ENCODE assay signal across 16 mouse cellular contexts in genomic region chr15:95793748-95794491, GRCm38 (mm10). TPM values are rescaled to one million over a fixed set of nuclear protein-coding genes. Genes with fewer than 3 reads are reported as not detected.
DNase-seq lines count a peak whose midpoint lies in the region; ATAC-seq and TF ChIP-seq lines count a peak whose summit lies in the region.
"Had no signal": no experiment of that assay in that cellular context is flagged by ENCODE, and none has a peak within 500 bp of the region (broad histone marks: within the 10 kb centered on the region; RNA-seq: fewer than 3 reads in every experiment).

No protein-coding gene starts in this region.

- no peaks in the 10 kb centered on the region for H3K9me3 ChIP-seq in heart, embryonic 10.5 days
- H3K9me3 ChIP-seq in heart, embryonic 12.5 days (replicated peaks), result no peaks in the 10 kb centered on the region
- H3K9me3 ChIP-seq in lung, postnatal 0 days (ENCODE audit: low read length), result no peaks in the 10 kb centered on the region
- H3K9me3 ChIP-seq: forebrain, embryonic 10.5 days; hindbrain, embryonic 12.5 days; neural tube, embryonic 13.5 days had no signal

- no peak overlapping the region for H3K9ac ChIP-seq in heart, embryonic 12.5 days
- H3K9ac ChIP-seq in lung, postnatal 0 days (replicated peaks; ENCODE audit: low read depth), result no peak overlapping the region
- H3K9ac ChIP-seq: hindbrain, embryonic 12.5 days; neural tube, embryonic 13.5 days had no signal

- H3K4me1 ChIP-seq in heart, embryonic 10.5 days, result peaks cover 68% of the 10 kb centered on the region
- H3K4me1 ChIP-seq in heart, embryonic 12.5 days (replicated peaks), result peaks cover 67% of the 10 kb centered on the region
- H3K4me1 ChIP-seq in lung, postnatal 0 days (ENCODE audit: insufficient read depth, low read depth, low read length), result peaks cover 20% of the 10 kb centered on the region; the same call in 1 of the 2 replicates
- peaks cover 21% of the 10 kb centered on the region for H3K4me1 ChIP-seq in lung, adult 2 months (ENCODE audit: control insufficient read depth, insufficient read depth, low read length)

- 81% methylated on average over 9 of the region's 9 CpGs for WGBS in heart, embryonic 10.5 days
- 84% methylated on average over 9 of the region's 9 CpGs for WGBS in heart, embryonic 12.5 days
- 65% methylated on average over 9 of the region's 9 CpGs for WGBS in lung, postnatal 0 days
- 72% methylated on average over 9 of the region's 9 CpGs for WGBS in lung, adult 2 months
- 92% methylated on average over 9 of the region's 9 CpGs for WGBS in macrophage (ENCODE audit: missing documents)

- H3K36me3 ChIP-seq in heart, embryonic 10.5 days, result 0 out of 2 replicates have a peak, but pooled peaks cover 4% of the 10 kb centered on the region
- peaks cover 6% of the 10 kb centered on the region; the same call in 1 of the 2 replicates for H3K36me3 ChIP-seq in heart, embryonic 12.5 days
- no peaks in the 10 kb centered on the region for H3K36me3 ChIP-seq in lung, postnatal 0 days (ENCODE audit: insufficient read depth, low read length)
- no peaks in the 10 kb centered on the region for H3K36me3 ChIP-seq in macrophage (ENCODE audit: inconsistent target)
- H3K36me3 ChIP-seq: hindbrain, embryonic 12.5 days; neural tube, embryonic 13.5 days had no signal

- peak overlapping the region; percentile 32; the same call in 1 of the 2 replicates for H3K27ac ChIP-seq in heart, embryonic 10.5 days
- H3K27ac ChIP-seq in heart, embryonic 12.5 days (ENCODE audit: poor library complexity, severe bottlenecking), result no peak overlapping the region
- peak overlapping the region; percentile 6; the same call in 1 of the 2 replicates for H3K27ac ChIP-seq in lung, postnatal 0 days (ENCODE audit: low read length)
- H3K27ac ChIP-seq in macrophage, result peak overlapping the region; percentile 66; the same call in 1 of the 2 replicates
- H3K27ac ChIP-seq: forebrain, embryonic 10.5 days; hindbrain, embryonic 12.5 days; neural tube, embryonic 13.5 days had no signal

- no peak for ATAC-seq in heart, embryonic 12.5 days (ENCODE audit: insufficient number of reproducible peaks, low FRiP score)
- peak; percentile 17 for ATAC-seq in lung, postnatal 0 days

- H3K4me2 ChIP-seq in heart, embryonic 12.5 days, result no peak overlapping the region
- H3K4me2 ChIP-seq in lung, postnatal 0 days (replicated peaks; ENCODE audit: low read depth, low read length), result peak overlapping the region; percentile 18; the same call in 1 of the 2 replicates
- H3K4me2 ChIP-seq: hindbrain, embryonic 12.5 days; neural tube, embryonic 13.5 days had no signal

- TF ChIP-seq EP300 in lung, postnatal 0 days (IDR thresholded peaks at IDR 0.05), result no peak

- no peak overlapping the region for H3K4me3 ChIP-seq in heart, embryonic 10.5 days
- H3K4me3 ChIP-seq in heart, embryonic 12.5 days, result no peak overlapping the region
- H3K4me3 ChIP-seq in lung, postnatal 0 days (ENCODE audit: low read depth, low read length), result no peak overlapping the region
- H3K4me3 ChIP-seq in lung, adult 2 months (replicated peaks; ENCODE audit: extremely low read depth, low read depth, low read length), result no peak overlapping the region
- no peak overlapping the region for H3K4me3 ChIP-seq in macrophage (ENCODE audit: inconsistent target)
- H3K4me3 ChIP-seq: forebrain, embryonic 10.5 days; hindbrain, embryonic 12.5 days; neural tube, embryonic 13.5 days had no signal

- peaks cover 73% of the 10 kb centered on the region for H3K79me2 ChIP-seq in macrophage (ENCODE audit: inconsistent target)

- TF ChIP-seq POLR2A in lung, adult 2 months (IDR thresholded peaks at IDR 0.05; ENCODE audit: borderline replicate concordance, extremely low read depth, low read depth, low read length), result no peak

- no peak for TF ChIP-seq CTCF in lung, postnatal 0 days (IDR thresholded peaks at IDR 0.05)
- no peak for TF ChIP-seq CTCF in lung, adult 2 months (IDR thresholded peaks at IDR 0.05; ENCODE audit: insufficient read depth, low read length)

- DNase-seq in heart, embryonic 10.5 days (ENCODE audit: low spot score), result no peak
- DNase-seq in lung, postnatal 0 days (ENCODE audit: low spot score), result peak; percentile 66
- DNase-seq in lung, adult 2 months, result no peak
- DNase-seq in ZHBTc4 (ENCODE audit: low read depth, low spot score), result peak; percentile 42
- no peak for DNase-seq in ovary, postnatal 10 days (ENCODE audit: low spot score)
- DNase-seq in adrenal gland, postnatal 36 days, result no peak
- DNase-seq: cerebellum, adult 18-20 months; gastrocnemius, postnatal 36 days; kidney, adult 18-20 months; layer of hippocampus, postnatal 36 days; left cerebral cortex, postnatal 4 days had no signal

- H3K27me3 ChIP-seq in heart, embryonic 10.5 days (ENCODE audit: insufficient read depth, poor library complexity, severe bottlenecking), result peaks cover 5% of the 10 kb centered on the region; the same call in 1 of the 2 replicates
- H3K27me3 ChIP-seq in heart, embryonic 12.5 days (replicated peaks), result no peaks in the 10 kb centered on the region
- H3K27me3 ChIP-seq in lung, postnatal 0 days (replicated peaks; ENCODE audit: insufficient read depth, low read length), result no peaks in the 10 kb centered on the region
- H3K27me3 ChIP-seq: neural tube, embryonic 13.5 days had no signal

RNA-seq across cellular contexts. Expression of gene Ano6, which starts 3.3 kb away (rescaled TPM):
- 40.8 and 44.4 TPM in 2 replicates for polyA plus RNA-seq in heart, embryonic 10.5 days (2016; fragmentation: Nextera tagmentation; extraction: Ambion mirVana)
- polyA plus RNA-seq in heart, embryonic 12.5 days (2016; fragmentation: Nextera tagmentation; extraction: Ambion mirVana), result 45.7 and 49.5 TPM in 2 replicates
- 37.5 and 38.9 TPM in 2 replicates for polyA plus RNA-seq in lung, postnatal 0 days (2015; fragmentation: Nextera tagmentation; extraction: Ambion mirVana)
- 47.6 and 63.1 TPM in 2 replicates for polyA plus RNA-seq in lung, adult 2 months (2012; rRNA removed)
- total RNA-seq in macrophage (2018; cell fraction: chromatin; rRNA removed), result 100 to 1,000 TPM; 179 to 920 (median 223) TPM
- 100 to 1,000 TPM in 10 of 26 experiments, 10 to 100 TPM in 16; 54.7 to 124 (median 86.7) TPM for total RNA-seq in macrophage (2018; cell fraction: cytosol; rRNA removed)
- total RNA-seq in macrophage (2018; cell fraction: nucleus; rRNA removed), result 100 to 1,000 TPM; 107 to 458 (median 178) TPM
- 71.9 to 124 TPM (median 74.2 TPM) in 3 replicates for polyA plus RNA-seq in macrophage (2018)
- 10 to 100 TPM; 68.0 to 73.7 TPM for total RNA-seq in adrenal gland, postnatal 36 days (2021)

Comparison
In these comparisons a context has a peak if more than half of its experiments do, and no peak if none do; other contexts are left out.
1. DNase-seq: peak in lung, postnatal 0 days (single experiment) and ZHBTc4 (single experiment); none in heart, embryonic 10.5 days (single experiment), lung, adult 2 months (single experiment), ovary, postnatal 10 days (single experiment) and adrenal gland, postnatal 36 days (0 of 2).